Mouse (Mus musculus): ENCODE data around the gene Slc5a4b. TPM values are rescaled to one million over a fixed set of nuclear protein-coding genes. Genes with fewer than 3 reads are reported as not detected.

Slc5a4b gene
- total RNA-seq, 2 experiments from 2014 or later: not detected

DNA sequence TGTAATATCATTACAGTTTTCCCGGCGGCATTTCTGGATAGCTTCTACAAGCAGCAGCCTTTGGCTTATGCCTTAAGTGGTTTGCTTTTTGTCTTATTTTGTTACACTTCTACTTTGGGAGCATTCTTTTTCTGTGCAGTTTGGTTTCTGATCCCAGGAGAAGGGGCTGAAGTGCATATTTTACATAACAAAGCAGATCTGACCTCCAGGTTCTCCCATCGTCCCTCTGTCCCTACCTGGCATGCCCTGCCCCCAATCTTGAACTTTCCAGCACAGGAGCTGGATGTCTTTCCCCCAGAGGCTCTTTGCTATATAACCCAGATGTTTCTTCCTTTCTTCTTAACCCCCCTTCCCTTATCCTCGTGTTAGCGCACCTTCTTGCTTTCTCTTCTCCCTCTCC lies 65.4 kb downstream of the Slc5a4b start:
- DNase-seq (ENCODE audit: low spot score in 2 of 2): no peak

DNA sequence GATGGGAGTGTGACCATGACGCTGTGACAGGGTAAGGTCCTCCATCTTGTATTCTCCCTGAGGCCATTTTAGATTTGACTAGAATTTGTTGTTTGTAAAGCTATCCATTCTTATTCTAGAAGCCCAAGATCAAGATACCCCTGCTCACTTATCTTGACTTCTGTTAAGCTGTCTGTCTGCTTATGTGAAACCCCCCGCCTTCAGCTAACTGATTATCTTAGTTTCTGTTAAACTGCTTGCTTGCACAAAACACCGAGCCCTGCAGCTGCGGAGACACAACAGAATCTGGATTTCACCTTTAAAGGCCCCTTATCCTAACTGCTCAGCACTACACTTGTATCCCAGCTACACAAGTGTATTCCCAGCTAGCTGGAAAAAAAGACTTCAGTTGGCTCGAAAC lies 73.8 kb downstream of the Slc5a4b start:
- no peak for DNase-seq (ENCODE audit: low spot score in 2 of 2)

- DNase-seq (ENCODE audit: low spot score in 2 of 2): no peak
These were observed 75.5 kb downstream of the Slc5a4b start for GRCm38 (mm10) chr10:76035277-76035676.

DNA sequence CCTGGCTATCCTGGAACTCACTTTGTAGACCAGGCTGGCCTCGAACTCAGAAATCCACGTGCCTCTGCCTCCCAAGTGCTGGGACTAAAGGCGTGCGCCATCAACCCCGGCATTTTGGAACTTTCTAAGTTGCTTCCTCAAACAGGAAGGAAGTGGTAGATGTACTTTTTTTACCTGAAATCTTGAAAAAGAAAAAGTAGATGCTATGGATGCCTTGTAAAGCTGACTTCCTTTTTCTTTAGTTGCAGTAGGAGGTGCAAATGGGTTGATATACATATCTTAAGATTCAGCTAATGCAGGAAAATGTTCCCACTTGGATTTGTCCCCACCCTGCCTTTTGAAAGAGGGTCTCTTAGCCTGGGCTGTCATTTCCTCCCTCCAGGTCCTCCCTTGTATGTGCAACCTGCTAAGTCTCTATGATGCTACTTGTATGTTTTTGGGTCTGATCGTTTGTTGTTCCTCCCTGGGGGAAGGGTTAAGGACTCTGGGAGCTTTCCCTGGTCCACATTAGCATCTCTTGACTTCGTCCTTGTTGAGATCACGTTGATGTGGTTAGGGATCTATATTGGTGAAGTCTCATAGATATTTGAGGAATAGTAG lies 76.7 kb downstream of the Slc5a4b start:
- DNase-seq (ENCODE audit: low spot score in 2 of 2): no peak

GRCm38 (mm10) chr10:76033119-76033455 lies 77.7 kb downstream of the Slc5a4b start:
- no peak for DNase-seq (ENCODE audit: low spot score in 2 of 2)

- peak; percentile 91 to 96 for DNase-seq (ENCODE audit: low spot score in 2 of 2)
These were observed 78.2 kb downstream of the Slc5a4b start, which contains the start of gene Zfp280b for GRCm38 (mm10) chr10:76032402-76033118. Zfp280b (plus strand) TSS chr10:76032650.

DNA sequence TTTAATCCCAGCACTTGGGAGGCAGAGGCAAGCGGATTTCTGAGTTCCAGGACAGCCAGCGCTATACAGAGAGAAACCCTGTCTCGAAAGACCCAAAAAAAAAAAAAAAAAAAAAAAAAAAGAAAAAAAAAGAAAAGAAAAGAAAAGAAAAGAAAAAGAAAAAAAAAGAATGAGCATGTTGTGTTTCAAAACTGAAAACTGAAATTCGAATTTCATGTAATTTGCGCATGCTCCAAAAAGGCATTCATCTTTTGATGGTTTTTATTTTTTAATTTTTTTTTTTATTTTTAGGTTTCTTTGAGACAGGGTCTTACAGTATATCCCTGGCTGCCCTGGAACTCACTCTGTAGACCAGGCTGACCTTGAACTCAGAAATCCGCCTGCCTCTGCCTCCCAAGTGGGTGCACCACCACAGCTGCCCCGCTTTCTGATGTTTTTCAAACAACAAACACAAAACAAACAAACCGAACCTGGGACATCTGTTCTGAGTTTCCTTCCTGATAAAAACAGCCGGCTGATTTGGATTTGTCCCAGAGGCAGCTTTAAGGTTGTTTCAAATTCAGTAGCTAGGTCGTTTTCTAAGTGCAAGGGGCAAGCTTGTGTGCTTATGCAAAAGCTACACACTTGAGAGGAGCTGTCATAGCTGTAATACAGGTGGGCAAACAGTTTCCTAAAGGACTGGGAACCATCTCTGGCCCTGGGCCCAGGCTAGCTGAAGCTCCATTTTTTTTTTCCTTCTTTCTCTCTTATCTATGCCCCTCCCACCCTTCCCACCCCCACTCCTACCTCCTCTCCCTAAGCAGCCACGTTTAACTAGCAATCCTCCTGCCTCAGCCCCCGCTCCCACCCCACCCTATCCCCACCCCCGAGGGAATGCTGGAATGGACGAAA lies 79.0 kb downstream of the Slc5a4b start:
- DNase-seq (ENCODE audit: low spot score in 2 of 2): no peak

GRCm38 (mm10) chr10:76030496-76030895 lies 80.3 kb downstream of the Slc5a4b start:
- no peak for DNase-seq (ENCODE audit: low spot score in 2 of 2)

DNA sequence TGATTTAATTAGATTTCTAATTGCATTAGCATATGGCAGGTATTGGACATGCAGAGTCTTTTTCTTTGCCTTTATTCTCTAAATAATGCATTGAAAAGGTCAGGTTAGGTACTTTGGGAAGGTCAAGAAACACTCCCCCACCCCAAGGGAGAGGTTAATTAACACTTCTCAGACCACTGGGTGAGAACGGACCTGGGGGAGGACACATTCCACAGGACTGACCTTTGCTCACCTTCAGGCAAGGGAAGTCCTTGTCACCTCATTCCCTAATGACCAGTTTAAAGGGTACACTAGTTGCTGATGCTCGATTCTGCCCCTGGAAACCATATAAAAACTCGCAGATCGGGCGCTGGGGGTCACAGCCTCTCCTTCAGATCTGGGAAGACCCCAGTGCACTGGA lies 81.5 kb downstream of the Slc5a4b start:
- no peak for DNase-seq (ENCODE audit: low spot score in 2 of 2)

DNA sequence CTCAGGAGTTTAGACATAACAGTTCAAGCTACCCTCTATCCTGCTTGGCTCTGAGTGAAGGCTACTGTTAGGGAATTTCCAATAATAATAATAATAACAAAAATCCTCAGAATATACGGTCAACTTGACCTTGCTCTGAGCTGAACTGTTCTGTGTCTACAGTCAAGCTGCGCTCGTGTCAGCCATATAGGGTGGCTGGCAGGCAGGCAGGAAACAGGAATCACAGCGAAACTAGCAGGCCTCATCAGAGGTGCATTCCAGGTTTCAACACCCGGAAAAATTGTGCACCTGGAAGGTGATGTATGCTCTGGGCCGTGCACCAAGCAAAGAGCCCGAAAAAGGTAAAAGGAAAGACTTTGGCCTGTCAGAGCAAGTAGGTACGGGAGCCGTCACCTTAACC lies 82.4 kb downstream of the Slc5a4b start:
- no peak for DNase-seq (ENCODE audit: low spot score in 2 of 2)

GRCm38 (mm10) chr10:76028016-76028366 lies 82.8 kb downstream of the Slc5a4b start:
- no peak for DNase-seq (ENCODE audit: low spot score in 2 of 2)

- DNase-seq (ENCODE audit: low spot score in 2 of 2): no peak
These were observed 83.4 kb downstream of the Slc5a4b start for GRCm38 (mm10) chr10:76027127-76028015.

DNA sequence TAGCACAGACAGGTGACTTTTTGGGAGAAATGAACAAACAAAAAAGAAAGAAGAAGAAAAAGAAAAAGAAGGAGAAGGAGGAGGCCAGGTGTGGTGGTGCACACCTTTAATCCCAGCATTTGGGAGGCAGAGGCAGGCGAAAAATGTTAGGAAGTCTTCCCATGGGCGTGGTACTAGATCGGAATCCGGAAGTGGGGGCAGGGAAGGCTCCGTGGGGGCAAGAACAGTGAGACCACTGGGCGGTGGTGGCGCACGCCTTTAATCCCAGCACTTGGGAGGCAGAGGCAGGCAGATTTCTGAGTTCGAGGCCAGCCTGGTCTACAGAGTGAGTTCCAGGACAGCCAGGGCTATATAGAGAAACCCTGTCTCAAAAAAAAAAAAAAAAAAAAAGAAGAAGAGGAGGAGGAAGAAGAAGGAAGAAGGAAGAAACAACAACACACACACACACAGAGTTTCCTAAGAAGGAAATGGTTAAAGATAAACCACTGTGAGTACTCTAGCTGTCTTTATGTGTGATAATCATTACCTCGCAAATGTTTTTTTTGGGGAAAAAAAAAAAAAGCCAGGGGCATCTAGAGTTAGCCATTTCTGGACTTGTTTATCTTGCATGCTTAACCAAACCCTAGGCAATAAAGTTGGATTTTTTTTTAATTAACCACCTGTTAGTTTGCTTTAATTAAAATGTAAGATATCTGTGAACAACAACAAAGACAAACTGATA lies 85.1 kb downstream of the Slc5a4b start:
- DNase-seq (ENCODE audit: low spot score in 2 of 2): no peak

DNA sequence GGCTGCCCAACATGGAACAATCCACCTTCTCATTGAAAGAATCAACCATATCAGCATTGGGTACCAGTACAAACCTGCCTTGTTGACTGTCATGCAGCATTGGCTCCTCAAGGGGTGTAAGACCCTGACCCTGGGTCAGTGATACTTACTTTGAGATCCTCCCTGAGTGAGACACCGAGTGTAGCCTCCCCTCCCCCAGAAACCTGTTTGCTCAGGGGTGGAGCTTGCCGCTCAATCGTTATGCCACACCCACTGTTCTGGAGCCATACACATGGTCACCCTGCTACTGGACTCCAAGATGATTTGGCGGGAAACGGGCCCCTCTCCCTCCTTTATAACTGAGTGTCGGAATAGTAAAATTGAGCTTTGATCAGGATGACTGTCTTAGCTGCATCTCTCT lies 86.8 kb downstream of the Slc5a4b start:
- no peak for DNase-seq (ENCODE audit: low spot score in 2 of 2)

- DNase-seq (ENCODE audit: low spot score in 2 of 2): no peak
These were observed 89.0 kb downstream of the Slc5a4b start for GRCm38 (mm10) chr10:76021728-76022127.

DNA sequence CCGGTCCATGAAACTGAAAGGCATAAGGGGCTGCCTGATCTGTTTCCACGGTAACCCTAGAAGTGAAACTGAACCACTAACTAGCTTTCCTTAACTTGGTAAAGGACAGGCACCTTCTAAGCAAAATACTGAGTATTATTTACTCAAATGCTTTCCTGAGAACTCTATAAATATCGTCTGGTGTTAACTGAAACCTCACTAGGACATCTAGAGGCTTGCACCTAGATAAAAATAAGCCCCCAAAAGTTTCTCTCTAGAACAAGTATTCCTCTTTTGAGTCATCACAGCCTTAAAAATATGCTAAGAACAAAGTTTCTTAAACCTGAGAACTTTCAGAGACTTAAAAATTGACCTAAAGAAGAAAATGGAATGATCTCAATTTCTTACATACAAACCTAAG lies 93.9 kb downstream of the Slc5a4b start:
- no peak for DNase-seq (ENCODE audit: low spot score in 2 of 2)

GRCm38 (mm10) chr10:76012922-76013321 lies 97.8 kb downstream of the Slc5a4b start:
- no peak for DNase-seq (ENCODE audit: low spot score in 2 of 2)

DNA sequence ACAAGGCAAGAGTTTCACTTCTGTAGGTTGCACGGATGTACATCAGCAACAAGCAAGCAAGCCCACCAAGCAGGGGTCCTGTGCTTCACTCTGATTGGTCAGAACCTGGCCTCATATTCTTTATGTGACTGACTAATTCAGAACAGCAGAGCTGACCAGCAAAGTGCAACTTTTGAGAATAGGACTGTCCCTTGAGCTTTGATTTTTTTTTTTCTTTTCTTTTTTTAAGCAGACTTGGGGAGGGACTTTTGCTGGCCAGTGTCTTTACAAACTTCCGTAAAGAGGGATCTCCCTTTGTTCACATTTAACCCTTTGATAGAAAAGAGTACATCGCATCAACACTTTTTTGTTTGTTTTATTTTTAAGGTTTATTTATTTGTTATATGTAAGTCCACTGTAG lies 100.9 kb downstream of the Slc5a4b start:
- DNase-seq (ENCODE audit: low spot score in 2 of 2): no peak

All from layer of hippocampus, adult 18-20 months (tissue).